Mouse (Mus musculus) thymus, postnatal 14 days (tissue): ENCODE measurements around the gene Sc5d.

Experiments used
- DNase-seq: peaks from one replicate; pipeline ENCODE4 v3.0.0; 2021

Gene Sc5d

GRCm38 (mm10) chr9:42264145-42264544 lies at the start of gene Sc5d:
Gene Sc5d, minus strand, starts transcription at chr9:42264256.
- peak; percentile 93 for DNase-seq

- no peak for DNase-seq
Measured at GRCm38 (mm10) chr9:42311311-42311710, 47.3 kb upstream of the Sc5d start.

GRCm38 (mm10) chr9:42303894-42304293 lies 39.8 kb upstream of the Sc5d start:
- DNase-seq: no peak

DNA sequence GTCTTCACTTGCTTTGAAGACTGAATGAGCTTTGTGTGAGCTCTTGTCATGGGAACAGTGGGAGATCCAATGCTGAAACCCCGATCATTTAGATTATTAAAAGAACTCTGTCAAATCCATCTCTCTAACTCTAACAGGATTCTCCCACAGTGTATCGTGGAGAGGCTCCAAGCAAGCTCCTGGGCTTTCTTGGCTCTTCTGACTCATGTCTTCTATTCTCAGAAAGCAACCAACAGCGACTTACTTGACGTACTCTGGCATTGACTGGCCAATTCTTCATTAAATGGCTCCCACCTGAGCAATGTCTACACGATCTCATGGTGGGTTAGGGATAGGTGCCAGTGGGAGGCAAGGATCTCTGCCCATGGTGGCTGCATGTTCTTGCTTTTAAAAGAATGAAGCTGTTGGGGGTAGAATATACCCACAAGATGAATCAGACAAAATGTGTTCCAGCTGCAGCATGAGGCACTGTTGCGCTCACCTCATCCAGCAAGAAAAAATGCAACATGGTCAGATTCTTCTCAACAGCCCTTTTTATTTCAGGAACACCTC lies 37.1 kb upstream of the Sc5d start:
- DNase-seq: no peak

GRCm38 (mm10) chr9:42296297-42296922 lies 32.4 kb upstream of the Sc5d start:
- DNase-seq: no peak

- no peak for DNase-seq
Measured at GRCm38 (mm10) chr9:42294131-42294530, 30.1 kb upstream of the Sc5d start.

- no peak for DNase-seq
Measured at GRCm38 (mm10) chr9:42293596-42293995, 29.5 kb upstream of the Sc5d start.

DNA sequence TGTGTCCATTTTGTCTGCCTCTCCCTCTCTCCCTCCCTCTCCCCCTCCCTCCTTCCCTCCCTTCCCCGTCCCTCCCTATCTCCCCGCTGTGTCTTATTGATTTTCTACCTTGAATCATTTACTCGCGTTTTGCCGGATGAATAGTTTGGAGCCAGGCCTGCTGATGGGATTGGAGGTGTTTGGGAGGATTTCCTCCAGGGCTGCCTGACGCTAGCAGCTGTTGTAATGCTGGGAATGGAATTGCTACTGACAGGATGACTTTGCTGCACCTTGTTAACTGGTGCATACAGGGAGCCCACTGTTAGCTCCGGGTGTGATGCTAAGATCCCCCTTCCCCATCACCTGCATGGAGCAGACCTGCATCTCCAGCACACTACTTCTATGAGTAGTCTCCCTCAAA lies 29.0 kb upstream of the Sc5d start:
- no peak for DNase-seq

GRCm38 (mm10) chr9:42279676-42280075 lies 15.6 kb upstream of the Sc5d start:
- DNase-seq: no peak

DNA sequence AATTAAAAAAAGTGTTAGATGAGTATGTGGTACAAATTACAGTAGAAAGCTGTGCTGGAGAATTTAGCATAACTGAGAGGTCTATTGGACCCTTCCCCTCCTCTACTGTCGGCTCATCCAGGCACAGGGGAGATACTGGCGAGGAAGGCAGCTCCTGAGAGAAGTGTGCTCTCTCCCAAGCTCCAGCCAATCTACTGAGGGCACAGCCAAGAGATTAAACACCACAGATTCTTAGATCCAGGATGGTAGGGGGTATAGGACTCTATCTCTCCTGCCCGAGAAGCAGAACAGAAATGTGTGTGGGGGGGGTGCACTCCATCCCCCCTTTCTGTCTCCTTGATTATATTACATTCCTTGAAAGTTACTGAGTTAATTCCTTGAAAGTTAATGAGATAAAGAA lies 14.0 kb upstream of the Sc5d start:
- DNase-seq: no peak

DNA sequence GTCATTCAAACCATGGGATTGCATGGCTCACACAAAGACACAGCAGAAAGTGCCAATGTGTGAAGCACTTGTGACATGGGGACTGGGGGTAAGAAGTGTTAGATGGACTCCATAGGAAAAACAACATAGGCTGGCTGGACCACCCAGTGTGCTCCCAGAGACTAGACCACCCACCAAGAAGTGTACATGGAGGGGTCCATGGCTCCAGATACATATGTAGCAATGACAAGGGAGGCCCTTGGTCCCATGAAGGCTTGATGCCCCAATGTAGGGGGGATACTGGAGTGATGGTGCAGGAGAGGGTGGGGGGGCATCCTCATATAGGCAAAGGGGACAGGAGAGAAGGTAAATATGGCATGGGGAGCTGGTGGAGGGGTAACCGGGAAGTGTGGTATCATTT lies 13.6 kb upstream of the Sc5d start:
- no peak for DNase-seq

- DNase-seq: no peak
Measured at GRCm38 (mm10) chr9:42277162-42277561, 13.1 kb upstream of the Sc5d start.

DNA sequence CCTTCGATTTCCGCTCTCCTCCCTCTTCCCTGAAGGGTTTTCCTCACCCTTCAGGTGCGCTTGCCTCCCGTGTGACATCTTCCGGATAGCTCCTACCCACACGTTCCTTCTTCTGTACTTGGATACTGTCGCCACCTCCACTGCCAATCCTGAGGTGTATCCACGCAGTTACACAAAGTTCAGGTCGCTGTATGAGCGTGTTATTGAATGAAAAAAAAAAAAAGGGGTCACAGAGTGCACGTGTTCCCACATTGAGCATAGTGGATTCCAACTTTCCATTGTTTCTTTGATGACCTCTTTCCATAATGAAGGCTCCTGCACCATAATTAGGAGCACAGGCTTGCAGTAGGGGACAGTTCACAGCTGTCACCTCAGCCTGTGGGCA lies 11.7 kb upstream of the Sc5d start:
- DNase-seq: no peak

DNA sequence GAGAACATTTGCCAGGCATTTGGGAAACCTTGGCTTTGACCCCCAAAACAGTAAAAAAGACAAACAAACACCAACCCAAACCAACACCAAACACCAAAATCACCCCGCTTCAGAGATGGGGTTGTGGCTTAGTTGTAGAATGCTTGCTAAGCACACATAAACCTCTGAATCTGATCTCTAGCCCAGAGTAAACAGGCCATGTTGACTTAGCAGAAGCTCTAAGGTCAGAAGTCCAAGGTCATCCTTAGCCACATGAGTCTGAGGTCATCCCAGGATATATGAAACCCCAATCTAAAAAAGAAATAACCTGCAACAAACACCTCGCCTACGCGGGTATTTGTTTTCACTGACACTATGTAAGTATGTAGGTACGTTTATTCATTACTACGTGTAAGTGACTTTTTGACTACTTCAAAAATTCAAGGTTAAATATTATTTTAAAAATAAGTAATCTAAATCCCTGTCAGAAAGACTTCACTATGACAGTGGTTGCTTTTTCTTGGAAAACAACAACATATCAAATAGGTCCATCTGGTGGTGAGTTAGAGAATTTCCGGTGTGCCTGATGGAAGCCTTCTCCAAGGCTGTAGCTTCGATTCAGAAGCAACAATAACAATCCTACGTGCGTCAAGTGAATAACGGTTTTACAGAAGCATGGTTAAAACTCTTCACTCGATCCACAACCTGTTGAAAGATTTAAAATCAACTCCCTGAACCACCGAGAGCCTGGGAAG lies 11.1 kb upstream of the Sc5d start:
- peak; percentile 17 for DNase-seq

DNA sequence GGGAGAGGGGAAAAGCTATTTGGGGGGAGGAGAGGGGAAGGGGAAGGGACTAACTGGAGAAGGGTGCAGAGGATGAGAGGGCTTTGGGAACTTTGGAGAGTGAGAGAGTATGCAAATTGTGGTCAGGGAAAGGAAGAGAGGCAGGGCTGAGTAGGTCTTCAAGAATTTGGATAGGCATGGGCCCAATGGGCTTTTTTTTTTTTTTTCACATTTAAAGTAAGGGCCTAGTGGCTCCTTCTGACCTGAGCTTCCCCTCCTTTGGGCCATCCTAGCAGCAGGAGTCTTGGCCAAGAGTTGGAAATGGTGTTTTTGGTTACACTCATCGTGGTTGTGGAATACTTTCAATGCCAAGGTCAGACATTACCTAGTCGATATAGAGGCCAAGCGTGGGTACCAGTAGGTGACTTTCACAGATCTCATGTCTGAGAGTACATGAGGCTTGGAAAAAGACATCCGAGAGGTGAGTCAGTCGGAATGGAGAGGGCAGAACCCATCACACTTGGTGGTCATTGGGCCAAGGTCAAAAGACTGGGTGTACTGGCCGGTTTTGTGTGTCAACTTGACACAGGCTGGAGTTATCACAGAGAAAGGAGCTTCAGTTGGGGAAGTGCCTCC lies 9.7 kb upstream of the Sc5d start:
- no peak for DNase-seq

GRCm38 (mm10) chr9:42273174-42273573 lies 9.1 kb upstream of the Sc5d start:
- DNase-seq: no peak

DNA sequence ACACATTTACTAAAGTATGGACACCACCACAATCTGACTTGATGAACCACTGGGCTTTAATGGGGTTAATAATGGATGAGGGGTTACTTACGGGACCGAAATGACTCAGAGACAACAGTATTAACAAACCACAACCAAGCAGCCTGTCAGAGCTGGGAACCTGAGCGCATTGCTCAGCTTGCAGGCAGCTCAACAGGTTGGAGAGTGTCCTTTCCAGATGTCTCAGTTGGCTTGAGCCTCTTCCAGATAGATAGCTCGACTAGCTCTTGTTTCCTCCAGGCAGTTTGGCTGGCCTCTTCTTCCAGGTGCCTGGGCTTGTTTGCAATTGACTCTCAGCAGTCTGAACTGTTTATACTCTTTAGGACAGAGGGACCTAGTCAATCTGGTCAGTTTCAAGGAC lies 8.6 kb upstream of the Sc5d start:
- no peak for DNase-seq

GRCm38 (mm10) chr9:42271456-42271855 lies 7.4 kb upstream of the Sc5d start:
- DNase-seq: no peak

DNA sequence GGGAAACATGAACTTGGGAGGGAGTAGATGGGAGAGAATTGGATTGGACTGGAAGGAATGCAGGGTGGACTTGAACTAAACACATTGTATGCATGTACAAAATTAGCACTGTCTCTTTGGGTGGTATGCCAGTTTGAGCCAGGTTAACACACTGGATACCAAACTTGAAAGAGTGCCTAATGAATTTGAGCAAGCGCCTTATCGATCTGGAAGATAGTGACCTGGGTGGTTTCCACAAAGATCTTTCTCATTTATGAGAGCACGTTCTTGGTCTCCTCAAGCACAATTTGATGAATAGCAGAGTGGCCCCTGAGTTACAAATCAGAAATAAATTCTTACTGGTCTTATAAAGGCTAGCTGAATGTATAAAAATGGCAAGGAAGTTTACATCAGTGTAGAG lies 6.6 kb upstream of the Sc5d start:
- no peak for DNase-seq

DNA sequence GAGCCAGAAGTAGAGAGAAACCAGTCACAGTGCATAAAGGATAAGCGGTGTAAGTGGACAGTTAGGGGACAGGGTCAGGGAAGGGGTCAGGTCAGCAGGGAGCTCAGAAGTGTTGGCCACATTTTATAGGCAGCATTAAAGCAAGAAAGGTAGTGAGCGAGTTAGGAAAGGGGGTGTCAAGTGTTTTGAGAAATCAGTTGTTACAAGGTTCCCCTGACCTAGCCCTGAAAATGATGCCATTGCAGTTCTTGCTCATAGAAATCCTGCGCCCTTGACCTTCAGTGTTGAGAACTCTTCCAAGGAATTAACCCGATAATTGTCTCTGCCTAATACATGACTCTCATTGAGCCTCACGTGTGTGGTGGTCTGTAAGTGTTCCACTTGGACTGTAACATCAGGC lies 6.0 kb upstream of the Sc5d start:
- no peak for DNase-seq

GRCm38 (mm10) chr9:42268371-42268770 lies 4.3 kb upstream of the Sc5d start:
- no peak for DNase-seq

DNA sequence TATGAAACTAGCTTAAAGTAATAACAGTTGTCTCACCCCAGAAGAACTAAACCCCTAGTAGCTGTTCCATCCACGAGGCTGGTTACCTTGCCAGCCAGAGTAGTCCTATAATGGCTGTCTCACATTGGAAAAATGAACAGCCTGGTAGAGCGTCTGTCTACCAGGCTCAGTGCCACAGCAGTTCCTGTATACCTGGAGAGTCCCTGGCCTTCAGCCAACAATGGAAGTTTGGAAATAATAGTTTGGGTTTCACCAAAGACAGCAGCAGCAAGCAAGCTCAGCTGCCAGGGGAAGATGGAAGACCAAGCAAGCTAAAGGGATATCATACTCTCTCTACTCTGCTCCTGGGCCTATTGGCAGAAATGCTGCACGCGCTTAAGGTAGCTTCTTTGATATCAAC lies 1.3 kb upstream of the Sc5d start:
- no peak for DNase-seq

DNA sequence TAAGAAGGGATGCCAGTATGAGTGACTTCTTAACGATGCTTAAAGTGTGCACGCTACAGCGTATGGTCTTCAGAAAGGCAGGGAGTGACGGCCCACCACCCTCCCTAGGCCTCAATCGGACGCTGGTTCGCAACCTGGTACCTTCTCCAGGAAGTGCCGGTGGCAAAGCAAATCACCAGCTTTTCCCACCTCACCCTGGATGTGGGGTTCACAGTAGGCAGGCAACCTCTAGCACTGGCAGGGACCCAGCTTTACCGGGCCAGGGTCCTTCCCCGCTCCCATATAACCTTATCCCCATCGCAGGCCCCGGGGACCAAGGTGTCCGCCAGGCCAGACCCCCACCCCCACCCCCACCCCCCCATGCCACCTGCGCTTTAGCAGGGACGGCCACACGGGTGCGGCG lies 346 bp downstream of the Sc5d start:
- peak; percentile 54 for DNase-seq

GRCm38 (mm10) chr9:42260481-42260880 lies 3.6 kb downstream of the Sc5d start:
- DNase-seq: no peak
